Mouse (Mus musculus): Measurements from ENCODE around the gene Snupn. TPM values are rescaled to one million over a fixed set of nuclear protein-coding genes. Genes with fewer than 3 reads are reported as not detected.
"Not testable (repeated sequence)": the region's sequence is repeated elsewhere in the genome, so short reads cannot be mapped to it uniquely, and the experiment has no call there.

The Snupn gene
- polyA plus RNA-seq, 1 experiment from 2014 or later: 12.3 TPM

- not testable (repeated sequence) for ATAC-seq; H3K27ac ChIP-seq (ENCODE audit: low read length); H3K4me3 ChIP-seq (ENCODE audit: low read length)
Observed at GRCm38 (mm10) chr9:56948699-56949098, 2.0 kb upstream of the Snupn start.

GRCm38 (mm10) chr9:56949767-56950166, 911 bp upstream of the Snupn start:
- Histone ChIP-seq H3K9me3 (ENCODE audit: control insufficient read depth, low read length) (no peaks in the 10 kb centered on the region), H3K9ac (ENCODE audit: low read depth, low read length) (peak overlapping the region; percentile 55; the same call in 1 of the 2 replicates), H3K27ac (ENCODE audit: low read length) (no peak overlapping the region), H3K27me3 (replicated peaks; ENCODE audit: control insufficient read depth, insufficient read depth, low read length) (no peaks in the 10 kb centered on the region; the same call in 1 of the 2 replicates), H3K4me2 (ENCODE audit: low read depth, low read length) (peak overlapping the region; percentile 46; the same call in 1 of the 2 replicates), H3K36me3 (ENCODE audit: control insufficient read depth, insufficient read depth, low read length) (no peaks in the 10 kb centered on the region), H3K4me1 (ENCODE audit: control insufficient read depth, insufficient read depth, low read length) (peaks cover 6% of the 10 kb centered on the region), H3K4me3 (ENCODE audit: low read length) (peak overlapping the region; percentile 33)
- ATAC-seq: no peak
- WGBS: 12% methylated on average over 13 of the region's 13 CpGs

More at GRCm38 (mm10) chr9:56948699-56949098, 2.0 kb upstream of the Snupn start:
- H3K4me2 ChIP-seq (ENCODE audit: low read depth, low read length); H3K9ac ChIP-seq (ENCODE audit: low read depth, low read length); H3K4me1 ChIP-seq (ENCODE audit: control insufficient read depth, insufficient read depth, low read length); H3K36me3 ChIP-seq (ENCODE audit: control insufficient read depth, insufficient read depth, low read length); H3K27me3 ChIP-seq (replicated peaks; ENCODE audit: control insufficient read depth, insufficient read depth, low read length); H3K9me3 ChIP-seq (ENCODE audit: control insufficient read depth, low read length): not testable (repeated sequence)
- WGBS: 20% methylated on average over 5 of the region's 5 CpGs

- H3K4me2 ChIP-seq (ENCODE audit: low read depth, low read length): no peak overlapping the region
- no peak overlapping the region for H3K27ac ChIP-seq (ENCODE audit: low read length)
- WGBS: 94% methylated on average over 1 of the region's 1 CpGs
- no peaks in the 10 kb centered on the region for H3K9me3 ChIP-seq (ENCODE audit: control insufficient read depth, low read length)
- no peak overlapping the region for H3K4me3 ChIP-seq (ENCODE audit: low read length)
- H3K27me3 ChIP-seq (replicated peaks; ENCODE audit: control insufficient read depth, insufficient read depth, low read length): no peaks in the 10 kb centered on the region
- ATAC-seq: no peak
- H3K9ac ChIP-seq (ENCODE audit: low read depth, low read length): no peak overlapping the region
- H3K36me3 ChIP-seq (ENCODE audit: control insufficient read depth, insufficient read depth, low read length): no peaks in the 10 kb centered on the region
- H3K4me1 ChIP-seq (ENCODE audit: control insufficient read depth, insufficient read depth, low read length): peaks cover 6% of the 10 kb centered on the region
Observed at GRCm38 (mm10) chr9:56953562-56953961, 2.9 kb downstream of the Snupn start.

- no peaks in the 10 kb centered on the region for H3K9me3 ChIP-seq (ENCODE audit: control insufficient read depth, low read length)
- no peak overlapping the region for H3K4me2 ChIP-seq (ENCODE audit: low read depth, low read length)
- H3K4me1 ChIP-seq (ENCODE audit: control insufficient read depth, insufficient read depth, low read length): no peaks in the 10 kb centered on the region
- no peak for ATAC-seq
- 80% methylated on average over 7 of the region's 7 CpGs for WGBS
- H3K4me3 ChIP-seq (ENCODE audit: low read length): no peak overlapping the region
- H3K27me3 ChIP-seq (replicated peaks; ENCODE audit: control insufficient read depth, insufficient read depth, low read length): no peaks in the 10 kb centered on the region
- no peak overlapping the region for H3K27ac ChIP-seq (ENCODE audit: low read length)
- no peak overlapping the region for H3K9ac ChIP-seq (ENCODE audit: low read depth, low read length)
- H3K36me3 ChIP-seq (ENCODE audit: control insufficient read depth, insufficient read depth, low read length): no peaks in the 10 kb centered on the region
Observed at GRCm38 (mm10) chr9:56956966-56957675, 6.4 kb downstream of the Snupn start.

- Histone ChIP-seq H3K9ac (ENCODE audit: low read depth, low read length) (no peak overlapping the region), H3K27me3 (replicated peaks; ENCODE audit: control insufficient read depth, insufficient read depth, low read length) (no peaks in the 10 kb centered on the region), H3K4me1 (ENCODE audit: control insufficient read depth, insufficient read depth, low read length) (no peaks in the 10 kb centered on the region), H3K9me3 (ENCODE audit: control insufficient read depth, low read length) (no peaks in the 10 kb centered on the region), H3K4me2 (ENCODE audit: low read depth, low read length) (no peak overlapping the region), H3K27ac (ENCODE audit: low read length) (no peak overlapping the region), H3K4me3 (ENCODE audit: low read length) (no peak overlapping the region), H3K36me3 (ENCODE audit: control insufficient read depth, insufficient read depth, low read length) (no peaks in the 10 kb centered on the region)
- 92% methylated on average over 2 of the region's 2 CpGs for WGBS
- ATAC-seq: no peak
Observed at GRCm38 (mm10) chr9:56958689-56959088, 8.0 kb downstream of the Snupn start.

- Histone ChIP-seq H3K9me3 (ENCODE audit: control insufficient read depth, low read length) (no peaks in the 10 kb centered on the region), H3K27ac (ENCODE audit: low read length) (no peak overlapping the region), H3K4me1 (ENCODE audit: control insufficient read depth, insufficient read depth, low read length) (no peaks in the 10 kb centered on the region), H3K4me2 (ENCODE audit: low read depth, low read length) (no peak overlapping the region), H3K4me3 (ENCODE audit: low read length) (no peak overlapping the region), H3K27me3 (replicated peaks; ENCODE audit: control insufficient read depth, insufficient read depth, low read length) (no peaks in the 10 kb centered on the region), H3K36me3 (ENCODE audit: control insufficient read depth, insufficient read depth, low read length) (no peaks in the 10 kb centered on the region), H3K9ac (ENCODE audit: low read depth, low read length) (no peak overlapping the region)
- no peak for ATAC-seq
- 95% methylated on average over 3 of the region's 3 CpGs for WGBS
Observed at GRCm38 (mm10) chr9:56961591-56961990, 10.9 kb downstream of the Snupn start.

- Histone ChIP-seq H3K4me2 (ENCODE audit: low read depth, low read length) (no peak overlapping the region), H3K4me3 (ENCODE audit: low read length) (no peak overlapping the region), H3K9ac (ENCODE audit: low read depth, low read length) (no peak overlapping the region), H3K27ac (ENCODE audit: low read length) (no peak overlapping the region), H3K36me3 (ENCODE audit: control insufficient read depth, insufficient read depth, low read length) (no peaks in the 10 kb centered on the region), H3K9me3 (ENCODE audit: control insufficient read depth, low read length) (no peaks in the 10 kb centered on the region), H3K4me1 (ENCODE audit: control insufficient read depth, insufficient read depth, low read length) (no peaks in the 10 kb centered on the region), H3K27me3 (replicated peaks; ENCODE audit: control insufficient read depth, insufficient read depth, low read length) (no peaks in the 10 kb centered on the region)
- ATAC-seq: no peak
- WGBS: 81% methylated on average over 2 of the region's 2 CpGs
Observed at GRCm38 (mm10) chr9:56970158-56970557, 19.5 kb downstream of the Snupn start.

GRCm38 (mm10) chr9:56973960-56974524, 23.4 kb downstream of the Snupn start:
- no peak overlapping the region for H3K4me2 ChIP-seq (ENCODE audit: low read depth, low read length)
- H3K36me3 ChIP-seq (ENCODE audit: control insufficient read depth, insufficient read depth, low read length): no peaks in the 10 kb centered on the region
- no peak overlapping the region for H3K4me3 ChIP-seq (ENCODE audit: low read length)
- H3K27ac ChIP-seq (ENCODE audit: low read length): no peak overlapping the region
- 91% methylated on average over 7 of the region's 8 CpGs for WGBS
- no peaks in the 10 kb centered on the region for H3K9me3 ChIP-seq (ENCODE audit: control insufficient read depth, low read length)
- H3K27me3 ChIP-seq (replicated peaks; ENCODE audit: control insufficient read depth, insufficient read depth, low read length): no peaks in the 10 kb centered on the region
- H3K9ac ChIP-seq (ENCODE audit: low read depth, low read length): no peak overlapping the region
- ATAC-seq: no peak
- no peaks in the 10 kb centered on the region for H3K4me1 ChIP-seq (ENCODE audit: control insufficient read depth, insufficient read depth, low read length)

GRCm38 (mm10) chr9:56975199-56975598, 24.5 kb downstream of the Snupn start:
- no peak overlapping the region for H3K9ac ChIP-seq (ENCODE audit: low read depth, low read length)
- no peak for ATAC-seq
- H3K4me1 ChIP-seq (ENCODE audit: control insufficient read depth, insufficient read depth, low read length): no peaks in the 10 kb centered on the region
- WGBS: 84% methylated on average over 3 of the region's 3 CpGs
- H3K9me3 ChIP-seq (ENCODE audit: control insufficient read depth, low read length): no peaks in the 10 kb centered on the region
- no peak overlapping the region for H3K4me2 ChIP-seq (ENCODE audit: low read depth, low read length)
- no peak overlapping the region for H3K27ac ChIP-seq (ENCODE audit: low read length)
- no peaks in the 10 kb centered on the region for H3K36me3 ChIP-seq (ENCODE audit: control insufficient read depth, insufficient read depth, low read length)
- H3K4me3 ChIP-seq (ENCODE audit: low read length): no peak overlapping the region
- no peaks in the 10 kb centered on the region for H3K27me3 ChIP-seq (replicated peaks; ENCODE audit: control insufficient read depth, insufficient read depth, low read length)
